Mouse (Mus musculus): ENCODE data around the gene Vmn1r34. TPM values are rescaled to one million over a fixed set of nuclear protein-coding genes. Genes with fewer than 3 reads are reported as not detected.
"Not testable (repeated sequence)": the region's sequence is repeated elsewhere in the genome, so short reads cannot be mapped to it uniquely, and the experiment has no call there.

The Vmn1r34 gene
- polyA plus RNA-seq (2014; fragmentation: Nextera tagmentation; extraction: Ambion mirVana) = not detected in 2 replicates

- H3K9ac ChIP-seq (ENCODE audit: low read length) = no peak within 1 kb of the TSS
- WGBS = 93% methylated on average over 1 of the region's 1 CpGs
These were observed at the start of gene Vmn1r34 for GRCm38 (mm10) chr6:66643779-66644178. Gene Vmn1r34 (minus strand): TSS chr6:66643879.

GRCm38 (mm10) chr6:66685806-66686205 lies 42.1 kb upstream of the Vmn1r34 start, which contains the start of gene Vmn1r35:
Gene Vmn1r35 (minus strand): TSS chr6:66685906.
- Histone ChIP-seq H3K36me3 (ENCODE audit: control insufficient read depth, insufficient read depth, low read length) (no peaks in the 10 kb centered on the region), H3K27ac (ENCODE audit: low read depth) (no peak within 1 kb of the TSS), H3K4me2 (ENCODE audit: low read length) (no peak within 1 kb of the TSS), H3K4me1 (replicated peaks; ENCODE audit: control insufficient read depth, insufficient read depth, low read length) (no peaks in the 10 kb centered on the region), H3K4me3 (ENCODE audit: low read depth, low read length) (no peak within 1 kb of the TSS), H3K9ac (ENCODE audit: low read length) (no peak within 1 kb of the TSS), H3K27me3 (replicated peaks; ENCODE audit: control insufficient read depth, insufficient read depth, low read length) (no peaks in the 10 kb centered on the region), H3K9me3 (ENCODE audit: control insufficient read depth, low read length) (no peaks in the 10 kb centered on the region)
- ATAC-seq (replicated peaks; ENCODE audit: low FRiP score, low TSS enrichment, low read depth) (no peak), DNase-seq (ENCODE audit: low spot score) (no peak)
- WGBS = 79% methylated on average over 3 of the region's 3 CpGs

More at GRCm38 (mm10) chr6:66643779-66644178, at the start of gene Vmn1r34:
- H3K27ac ChIP-seq (ENCODE audit: low read depth) = no peak within 1 kb of the TSS
- no peak for DNase-seq (ENCODE audit: low spot score)
- H3K4me3 ChIP-seq (ENCODE audit: low read depth, low read length) = no peak within 1 kb of the TSS
- no peak within 1 kb of the TSS for H3K4me2 ChIP-seq (ENCODE audit: low read length)
- no peaks in the 10 kb centered on the region for H3K4me1 ChIP-seq (replicated peaks; ENCODE audit: control insufficient read depth, insufficient read depth, low read length)
- H3K27me3 ChIP-seq (replicated peaks; ENCODE audit: control insufficient read depth, insufficient read depth, low read length) = no peaks in the 10 kb centered on the region
- H3K9me3 ChIP-seq (ENCODE audit: control insufficient read depth, low read length) = no peaks in the 10 kb centered on the region
- no peak for ATAC-seq (replicated peaks; ENCODE audit: low FRiP score, low TSS enrichment, low read depth)
- H3K36me3 ChIP-seq (ENCODE audit: control insufficient read depth, insufficient read depth, low read length) = no peaks in the 10 kb centered on the region

GRCm38 (mm10) chr6:66618182-66618581 lies 25.5 kb downstream of the Vmn1r34 start, which contains the start of gene Vmn1r33:
Gene Vmn1r33 (minus strand): TSS chr6:66618282.
- not testable (repeated sequence) for H3K9ac ChIP-seq (ENCODE audit: low read length); DNase-seq (ENCODE audit: low spot score); H3K27me3 ChIP-seq (replicated peaks; ENCODE audit: control insufficient read depth, insufficient read depth, low read length); ATAC-seq (replicated peaks; ENCODE audit: low FRiP score, low TSS enrichment, low read depth); H3K36me3 ChIP-seq (ENCODE audit: control insufficient read depth, insufficient read depth, low read length); H3K4me2 ChIP-seq (ENCODE audit: low read length); H3K27ac ChIP-seq (ENCODE audit: low read depth); H3K9me3 ChIP-seq (ENCODE audit: control insufficient read depth, low read length); H3K4me3 ChIP-seq (ENCODE audit: low read depth, low read length); H3K4me1 ChIP-seq (replicated peaks; ENCODE audit: control insufficient read depth, insufficient read depth, low read length)

- no peak overlapping the region for H3K4me3 ChIP-seq (ENCODE audit: low read depth, low read length)
- no peak for DNase-seq (ENCODE audit: low spot score)
- no peak overlapping the region for H3K4me2 ChIP-seq (ENCODE audit: low read length)
- no peaks in the 10 kb centered on the region for H3K9me3 ChIP-seq (ENCODE audit: control insufficient read depth, low read length)
- H3K36me3 ChIP-seq (ENCODE audit: control insufficient read depth, insufficient read depth, low read length) = no peaks in the 10 kb centered on the region
- no peaks in the 10 kb centered on the region for H3K4me1 ChIP-seq (replicated peaks; ENCODE audit: control insufficient read depth, insufficient read depth, low read length)
- no peak overlapping the region for H3K9ac ChIP-seq (ENCODE audit: low read length)
- H3K27ac ChIP-seq (ENCODE audit: low read depth) = no peak overlapping the region
- H3K27me3 ChIP-seq (replicated peaks; ENCODE audit: control insufficient read depth, insufficient read depth, low read length) = no peaks in the 10 kb centered on the region
- no peak for ATAC-seq (replicated peaks; ENCODE audit: low FRiP score, low TSS enrichment, low read depth)
These were observed 47.9 kb downstream of the Vmn1r34 start for GRCm38 (mm10) chr6:66595804-66596203.

Other genes starting within 250 kb of the Vmn1r34 start
- gene Mad2l1, start 108.5 kb downstream of the Vmn1r34 start, polyA plus RNA-seq (2014; fragmentation: Nextera tagmentation; extraction: Ambion mirVana) = 99.8 and 103 TPM in 2 replicates
- 0.08 and 0.11 TPM in 2 replicates for gene Vmn1r32, start 83.8 kb downstream of the Vmn1r34 start, polyA plus RNA-seq (2014; fragmentation: Nextera tagmentation; extraction: Ambion mirVana)
- not detected in 2 replicates for gene Vmn1r33, start 25.6 kb downstream of the Vmn1r34 start, polyA plus RNA-seq (2014; fragmentation: Nextera tagmentation; extraction: Ambion mirVana)
- not detected in 2 replicates for gene Vmn1r35, start 42.0 kb upstream of the Vmn1r34 start, polyA plus RNA-seq (2014; fragmentation: Nextera tagmentation; extraction: Ambion mirVana)
- gene Vmn1r36, start 75.3 kb upstream of the Vmn1r34 start, polyA plus RNA-seq (2014; fragmentation: Nextera tagmentation; extraction: Ambion mirVana) = not detected in 2 replicates
- not detected in 2 replicates for gene Vmn1r37, start 85.5 kb upstream of the Vmn1r34 start, polyA plus RNA-seq (2014; fragmentation: Nextera tagmentation; extraction: Ambion mirVana)
- gene Vmn1r38, start 138.7 kb upstream of the Vmn1r34 start, polyA plus RNA-seq (2014; fragmentation: Nextera tagmentation; extraction: Ambion mirVana) = not detected in 2 replicates
- not detected in 2 replicates for gene Vmn1r39, start 166.7 kb upstream of the Vmn1r34 start, polyA plus RNA-seq (2014; fragmentation: Nextera tagmentation; extraction: Ambion mirVana)

Data from intestine, embryonic 14.5 days (tissue).